Mouse (Mus musculus): Measurements from ENCODE around the gene Vegfb. TPM values are rescaled to one million over a fixed set of nuclear protein-coding genes. Genes with fewer than 3 reads are reported as not detected.

The Vegfb gene
- polyA plus RNA-seq, 1 experiment from 2014 or later: 26.7 TPM

- Histone ChIP-seq H3K9me3 (replicated peaks; ENCODE audit: control insufficient read depth, low read length) (no peaks in the 10 kb centered on the region), H3K36me3 (replicated peaks; ENCODE audit: control insufficient read depth, insufficient read depth, low read depth, low read length) (no peaks in the 10 kb centered on the region), H3K4me2 (ENCODE audit: low read depth, low read length) (no peak overlapping the region), H3K27me3 (ENCODE audit: control insufficient read depth, insufficient read depth, low read length) (peaks cover 62% of the 10 kb centered on the region), H3K9ac (replicated peaks; ENCODE audit: low read length) (no peak overlapping the region), H3K4me3 (ENCODE audit: low read depth, low read length) (no peak overlapping the region), H3K27ac (replicated peaks; ENCODE audit: low read depth, low read length) (no peak overlapping the region), H3K4me1 (ENCODE audit: control insufficient read depth, insufficient read depth, low read length) (no peaks in the 10 kb centered on the region; the same call in 1 of the 2 replicates)
- ATAC-seq (replicated peaks; ENCODE audit: insufficient number of reproducible peaks, low FRiP score, low TSS enrichment, low read depth) (no peak), DNase-seq (ENCODE audit: low spot score) (no peak)
- WGBS: 12% methylated on average over 4 of the region's 4 CpGs
Observed at GRCm38 (mm10) chr19:6933102-6933435, 54.4 kb downstream of the Vegfb start.

Other genes starting within 250 kb of the Vegfb start
- gene Rps6ka4, start 147.0 kb downstream of the Vegfb start, polyA plus RNA-seq (2014; fragmentation: Nextera tagmentation; extraction: Ambion mirVana): 5.9 TPM in 2 replicates
- gene Ccdc88b, start 129.4 kb downstream of the Vegfb start, polyA plus RNA-seq (2014; fragmentation: Nextera tagmentation; extraction: Ambion mirVana): 0.39 and 0.88 TPM in 2 replicates
- 159 and 166 TPM in 2 replicates for gene Trmt112, start 78.0 kb downstream of the Vegfb start, polyA plus RNA-seq (2014; fragmentation: Nextera tagmentation; extraction: Ambion mirVana)
- gene Prdx5, start 77.5 kb downstream of the Vegfb start, polyA plus RNA-seq (2014; fragmentation: Nextera tagmentation; extraction: Ambion mirVana): 110 and 128 TPM in 2 replicates
- 2.7 and 3.3 TPM in 2 replicates for gene Esrra, start 65.8 kb downstream of the Vegfb start, polyA plus RNA-seq (2014; fragmentation: Nextera tagmentation; extraction: Ambion mirVana)
- gene Catsperz, start 62.3 kb downstream of the Vegfb start, polyA plus RNA-seq (2014; fragmentation: Nextera tagmentation; extraction: Ambion mirVana): 1.0 and 1.9 TPM in 2 replicates
- gene Kcnk4, start 53.1 kb downstream of the Vegfb start, polyA plus RNA-seq (2014; fragmentation: Nextera tagmentation; extraction: Ambion mirVana): 0.26 and 0.32 TPM in 2 replicates
- gene Bad, start 45.8 kb downstream of the Vegfb start, polyA plus RNA-seq (2014; fragmentation: Nextera tagmentation; extraction: Ambion mirVana): 57.4 and 60.7 TPM in 2 replicates
- gene Gpr137, start 45.2 kb downstream of the Vegfb start, polyA plus RNA-seq (2014; fragmentation: Nextera tagmentation; extraction: Ambion mirVana): 18.1 and 21.9 TPM in 2 replicates
- gene Ppp1r14b, start 12.7 kb downstream of the Vegfb start, polyA plus RNA-seq (2014; fragmentation: Nextera tagmentation; extraction: Ambion mirVana): 247 and 268 TPM in 2 replicates
- 22.6 and 26.8 TPM in 2 replicates for gene Plcb3, start 11.2 kb downstream of the Vegfb start, polyA plus RNA-seq (2014; fragmentation: Nextera tagmentation; extraction: Ambion mirVana)
- 65.1 and 65.2 TPM in 2 replicates for gene Fkbp2, start 7.2 kb downstream of the Vegfb start, polyA plus RNA-seq (2014; fragmentation: Nextera tagmentation; extraction: Ambion mirVana)
- gene Dnajc4, start 4.9 kb upstream of the Vegfb start, polyA plus RNA-seq (2014; fragmentation: Nextera tagmentation; extraction: Ambion mirVana): 16.1 and 18.0 TPM in 2 replicates
- 19.5 and 19.6 TPM in 2 replicates for gene Nudt22, start 8.5 kb upstream of the Vegfb start, polyA plus RNA-seq (2014; fragmentation: Nextera tagmentation; extraction: Ambion mirVana)
- 8.0 and 11.7 TPM in 2 replicates for gene Trpt1, start 8.5 kb upstream of the Vegfb start, polyA plus RNA-seq (2014; fragmentation: Nextera tagmentation; extraction: Ambion mirVana)
- gene Fermt3, start 31.8 kb upstream of the Vegfb start, polyA plus RNA-seq (2014; fragmentation: Nextera tagmentation; extraction: Ambion mirVana): 6.3 and 6.6 TPM in 2 replicates
- gene Stip1, start 52.3 kb upstream of the Vegfb start, polyA plus RNA-seq (2014; fragmentation: Nextera tagmentation; extraction: Ambion mirVana): 400 and 412 TPM in 2 replicates
- 5.0 and 6.9 TPM in 2 replicates for gene Macrod1, start 69.2 kb upstream of the Vegfb start, polyA plus RNA-seq (2014; fragmentation: Nextera tagmentation; extraction: Ambion mirVana)
- 3.0 and 4.4 TPM in 2 replicates for gene Flrt1, start 118.1 kb upstream of the Vegfb start, polyA plus RNA-seq (2014; fragmentation: Nextera tagmentation; extraction: Ambion mirVana)
- 217 and 252 TPM in 2 replicates for gene Otub1, start 218.7 kb upstream of the Vegfb start, polyA plus RNA-seq (2014; fragmentation: Nextera tagmentation; extraction: Ambion mirVana)
- 741 and 769 TPM in 2 replicates for gene Cox8a, start 230.0 kb upstream of the Vegfb start, polyA plus RNA-seq (2014; fragmentation: Nextera tagmentation; extraction: Ambion mirVana)

All from embryonic facial prominence, embryonic 11.5 days (tissue).